Mouse (Mus musculus) lung, postnatal 0 days (tissue): Measurements from ENCODE around the gene Kdf1. TPM values are rescaled to one million over a fixed set of nuclear protein-coding genes. Genes with fewer than 3 reads are reported as not detected.
A peak's percentile ranks its signal among the peaks of the same experiment; 100 is the strongest.

ENCODE experiments used
- ATAC-seq: fragments of 200-750 bp; cut with Nextera tagmentation; 2 replicates; pipeline ENCODE4 v1.8.0; 2017; ENCODE audit warnings: moderate library complexity
- DNase-seq: peaks from one replicate; pipeline ENCODE4 v3.0.0-alpha.2; 2016; ENCODE audit warnings: low spot score
- H3K27ac ChIP-seq: fragments of 300-500 bp; sonication (generic); 2 replicates; pipeline ENCODE4 v1.5.1; 2014; ENCODE audit warnings: antibody characterized with exemption, mild to moderate bottlenecking, low read length, mixed read lengths
- H3K27me3 ChIP-seq: fragments of 300-500 bp; sonication (generic); replicated peaks from 2 replicates; pipeline ENCODE4 v1.6.1; 2014; ENCODE audit warnings: low read length, mixed read lengths; ENCODE audit not compliant: insufficient read depth
- H3K36me3 ChIP-seq: fragments of 300-500 bp; sonication (generic); 2 replicates; pipeline ENCODE4 v1.6.1; 2014; ENCODE audit warnings: low read length, mixed read lengths; ENCODE audit not compliant: insufficient read depth
- H3K4me1 ChIP-seq: fragments of 300-500 bp; sonication (generic); 2 replicates; pipeline ENCODE4 v1.6.1; 2014; ENCODE audit warnings: antibody characterized with exemption, low read depth, low read length, mixed read lengths; ENCODE audit not compliant: insufficient read depth
- H3K4me2 ChIP-seq: fragments of 300-500 bp; sonication (generic); replicated peaks from 2 replicates; pipeline ENCODE4 v1.6.1; 2014; ENCODE audit warnings: low read depth, mild to moderate bottlenecking, low read length, moderate library complexity, mixed read lengths
- H3K4me3 ChIP-seq: fragments of 300-500 bp; sonication (generic); 2 replicates; pipeline ENCODE4 v1.5.1; 2014; ENCODE audit warnings: low read depth, low read length
- H3K9ac ChIP-seq: fragments of 300-500 bp; sonication (generic); replicated peaks from 2 replicates; pipeline ENCODE4 v1.6.1; 2014; ENCODE audit warnings: low read depth, mild to moderate bottlenecking
- H3K9me3 ChIP-seq: fragments of 300-500 bp; sonication (generic); 2 replicates; pipeline ENCODE4 v1.6.1; 2016; ENCODE audit warnings: low read length, mixed read lengths
- CTCF ChIP-seq: IDR thresholded peaks from 2 replicates; pipeline ENCODE4 v1.5.1; 2016; ENCODE audit warnings: antibody characterized with exemption, mild to moderate bottlenecking
- EP300 ChIP-seq: IDR thresholded peaks from 2 replicates; pipeline ENCODE4 v1.6.1; 2016; ENCODE audit warnings: antibody characterized with exemption, mild to moderate bottlenecking, control low read depth
- WGBS: fragments of 180-500 bp; shearing (Covaris S2); extraction: QIAGEN DNeasy Blood & Tissue Kit; methylation state at CpG from one replicate; pipeline ENCODE4 v1.1.7; 2014; 5-methylcytosine and 5-hydroxymethylcytosine counted together
- polyA plus RNA-seq: library from polyadenylated mRNA; unstranded; fragments of >200 nt; fragmentation: Nextera tagmentation; extraction: Ambion mirVana; gene quantifications from 2 replicates; pipeline ENCODE4 v1.2.1, GENCODE M21; 2015

The Kdf1 gene
- polyA plus RNA-seq, 1 experiment from 2014 or later: 24.8 TPM

GRCm38 (mm10) chr4:133495711-133496110 is 23.1 kb upstream of the Kdf1 start:
- 32% methylated on average over 7 of the region's 7 CpGs for WGBS
- H3K4me1 ChIP-seq: peaks cover 17% of the 10 kb centered on the region
- no peak for DNase-seq
- H3K9ac ChIP-seq: no peak overlapping the region
- ATAC-seq: no peak
- H3K27ac ChIP-seq: no peak overlapping the region
- TF ChIP-seq CTCF: no peak; the same call in 1 of the 2 replicates
- TF ChIP-seq EP300: no peak
- H3K27me3 ChIP-seq: peaks cover 45% of the 10 kb centered on the region
- H3K4me2 ChIP-seq: no peak overlapping the region
- H3K4me3 ChIP-seq: no peak overlapping the region
- no peaks in the 10 kb centered on the region for H3K9me3 ChIP-seq
- no peaks in the 10 kb centered on the region for H3K36me3 ChIP-seq

DNA sequence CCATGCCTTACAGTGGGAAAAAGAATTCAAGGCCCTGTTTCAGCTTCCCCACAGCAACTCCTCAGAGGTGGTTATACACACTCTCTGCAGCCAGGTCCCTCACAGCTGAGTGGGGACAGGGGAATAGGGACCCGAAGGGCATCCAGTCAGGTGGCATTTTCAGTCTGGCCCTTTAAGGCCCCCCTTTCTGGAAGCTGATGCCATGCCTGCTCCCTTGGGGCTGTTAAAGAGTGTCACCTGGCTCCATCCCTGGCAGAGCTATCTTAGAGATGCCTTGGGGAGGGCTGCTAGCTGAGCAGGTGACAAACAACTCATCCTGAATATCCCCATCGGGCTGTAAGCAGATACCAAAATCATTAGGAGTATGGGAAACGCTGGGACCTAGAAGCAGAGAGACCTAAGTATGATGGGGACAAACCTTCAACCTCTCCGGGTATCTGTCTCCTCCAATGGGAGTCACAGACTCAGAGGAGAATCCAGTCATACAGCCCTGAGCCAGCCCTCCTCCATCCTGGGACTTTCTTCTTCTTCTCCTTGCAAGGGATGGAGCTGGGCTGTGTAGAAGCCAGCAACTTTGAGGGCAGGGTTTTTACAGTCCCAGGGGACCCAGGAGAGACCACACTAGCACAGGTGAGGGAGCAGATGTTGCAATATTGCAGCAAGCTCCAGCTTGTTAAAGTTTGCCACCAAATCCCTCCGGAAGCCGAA is 21.9 kb upstream of the Kdf1 start:
- Histone ChIP-seq H3K36me3 (no peaks in the 10 kb centered on the region), H3K4me1 (peaks cover 17% of the 10 kb centered on the region), H3K27me3 (peaks cover 53% of the 10 kb centered on the region), H3K9me3 (no peaks in the 10 kb centered on the region), H3K27ac (no peak overlapping the region), H3K4me3 (no peak overlapping the region), H3K9ac (no peak overlapping the region), H3K4me2 (no peak overlapping the region; the same call in 1 of the 2 replicates)
- TF ChIP-seq CTCF (no peak), EP300 (no peak)
- WGBS: 28% methylated on average over 6 of the region's 6 CpGs
- no peak for DNase-seq
- ATAC-seq: no peak

- H3K9me3 ChIP-seq: no peaks in the 10 kb centered on the region
- peaks cover 17% of the 10 kb centered on the region for H3K4me1 ChIP-seq
- 2% methylated on average over 47 of the region's 70 CpGs for WGBS
- H3K4me2 ChIP-seq: peak overlapping the region; percentile 94
- H3K4me3 ChIP-seq: peak overlapping the region; percentile 43
- ATAC-seq (peak; percentile 22), DNase-seq (no peak)
- H3K27me3 ChIP-seq: peaks cover 53% of the 10 kb centered on the region
- H3K36me3 ChIP-seq: no peaks in the 10 kb centered on the region
- no peak for TF ChIP-seq EP300
- no peak for TF ChIP-seq CTCF
- H3K9ac ChIP-seq: no peak overlapping the region
- H3K27ac ChIP-seq: no peak overlapping the region
Measured at GRCm38 (mm10) chr4:133497461-133498159, 21.2 kb upstream of the Kdf1 start.

DNA sequence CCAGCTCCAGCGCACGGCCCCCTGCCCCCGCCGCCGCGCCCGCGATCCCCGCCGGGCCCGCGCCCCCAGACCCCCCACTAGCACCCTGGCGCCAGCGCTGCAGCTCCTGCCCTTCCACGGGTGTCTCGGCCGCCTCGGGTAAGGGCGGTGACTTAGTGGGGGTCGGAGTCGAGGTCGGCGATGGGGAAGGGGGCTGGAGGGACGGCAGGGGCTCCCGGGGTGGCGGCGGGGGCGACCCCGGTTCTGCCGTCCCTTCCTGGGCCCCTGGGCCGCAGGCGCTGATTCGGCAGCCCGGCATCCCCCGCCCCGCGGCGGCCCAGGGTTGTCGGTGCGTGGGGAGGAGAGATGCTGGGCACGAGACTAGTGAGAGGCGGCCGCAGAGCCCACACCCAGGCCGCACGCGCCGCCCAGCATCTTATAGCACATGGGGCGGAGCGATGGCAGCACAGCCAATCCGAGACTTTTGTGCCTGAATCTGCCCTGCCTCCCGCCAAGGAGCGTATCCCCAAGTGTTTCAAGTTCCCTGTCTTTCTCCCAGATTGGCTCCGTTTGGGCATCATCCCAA is 20.5 kb upstream of the Kdf1 start, which contains the start of gene Trnp1:
TSS of gene Trnp1 (minus strand) at position 391 of the 565 bp plus-strand sequence.
- H3K36me3 ChIP-seq: no peaks in the 10 kb centered on the region
- peaks cover 17% of the 10 kb centered on the region for H3K4me1 ChIP-seq
- ATAC-seq: peak; percentile 85
- peak; percentile 90 for DNase-seq
- no peak within 1 kb of the TSS for H3K27ac ChIP-seq
- WGBS: 1% methylated on average over 33 of the region's 53 CpGs
- no peak within 1 kb of the TSS for H3K9ac ChIP-seq
- TF ChIP-seq CTCF (no peak), EP300 (no peak)
- no peaks in the 10 kb centered on the region for H3K9me3 ChIP-seq
- peaks cover 53% of the 10 kb centered on the region for H3K27me3 ChIP-seq
- H3K4me2 ChIP-seq: peak within 1 kb of the TSS; percentile 94
- peak within 1 kb of the TSS; percentile 43 for H3K4me3 ChIP-seq

DNA sequence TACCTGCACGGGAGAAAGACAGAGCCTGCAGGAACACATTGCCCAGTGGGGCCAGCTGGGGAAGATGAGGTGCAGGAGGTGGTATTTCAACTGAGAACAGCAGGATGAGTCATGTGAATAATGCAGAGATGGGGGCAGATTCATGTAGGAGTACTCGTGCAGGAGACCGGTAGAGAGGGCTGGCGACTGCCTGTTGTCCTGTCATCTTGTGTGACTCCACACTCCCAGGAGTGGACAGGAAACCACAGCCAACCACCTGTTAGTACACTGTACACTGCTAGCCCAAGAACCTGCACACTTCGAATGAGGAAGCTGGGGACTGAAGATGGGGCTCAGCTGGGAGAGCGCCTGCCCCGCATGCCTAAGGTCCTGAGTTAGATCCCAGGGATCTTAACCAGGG is 17.2 kb upstream of the Kdf1 start:
- DNase-seq: no peak
- H3K4me1 ChIP-seq: peaks cover 14% of the 10 kb centered on the region
- H3K4me3 ChIP-seq: no peak overlapping the region
- TF ChIP-seq EP300 (no peak), CTCF (no peak)
- no peaks in the 10 kb centered on the region for H3K9me3 ChIP-seq
- H3K27me3 ChIP-seq: peaks cover 49% of the 10 kb centered on the region
- WGBS: 55% methylated on average over 7 of the region's 7 CpGs
- ATAC-seq: no peak
- H3K4me2 ChIP-seq: no peak overlapping the region
- no peaks in the 10 kb centered on the region for H3K36me3 ChIP-seq
- no peak overlapping the region for H3K9ac ChIP-seq
- no peak overlapping the region for H3K27ac ChIP-seq

DNA sequence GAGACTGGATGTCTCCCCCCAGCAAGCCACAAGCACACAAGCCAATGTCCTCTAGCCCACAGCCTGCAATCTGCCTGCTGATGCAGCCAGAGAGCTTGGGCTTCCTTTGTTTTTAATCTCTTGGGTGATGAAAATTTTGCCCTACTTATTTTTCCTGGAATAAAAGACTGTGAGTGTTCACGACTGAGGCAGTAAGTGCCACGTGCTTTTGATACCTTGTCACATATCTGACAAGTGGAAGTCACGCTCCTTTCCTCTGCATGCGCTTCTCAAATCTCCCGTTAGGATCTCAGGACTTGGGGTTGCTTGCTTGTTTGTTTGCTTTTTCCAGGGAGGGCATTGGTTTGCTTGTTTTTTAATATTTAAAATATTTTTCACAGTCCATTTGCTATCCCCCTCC is 14.5 kb upstream of the Kdf1 start:
- Histone ChIP-seq H3K4me2 (no peak overlapping the region), H3K4me3 (no peak overlapping the region), H3K36me3 (no peaks in the 10 kb centered on the region), H3K9ac (no peak overlapping the region), H3K9me3 (no peaks in the 10 kb centered on the region), H3K4me1 (no peaks in the 10 kb centered on the region), H3K27me3 (peaks cover 22% of the 10 kb centered on the region; the same call in 1 of the 2 replicates), H3K27ac (no peak overlapping the region)
- ATAC-seq: no peak
- 35% methylated on average over 5 of the region's 5 CpGs for WGBS
- no peak for DNase-seq
- TF ChIP-seq CTCF (no peak), EP300 (no peak)
